Mouse (Mus musculus) testis, adult 2 months (tissue): Measurements from ENCODE around the gene Gnl3.

Experiments
- CTCF ChIP-seq: fragments of 200-500 bp; IDR thresholded peaks from 2 replicates; pipeline ENCODE4 v1.5.1; 2012; ENCODE audit warnings: low read depth, mild to moderate bottlenecking, inconsistent platforms, low read length, moderate library complexity; ENCODE audit not compliant: control insufficient read depth, insufficient read depth, insufficient replicate concordance
- POLR2A ChIP-seq: fragments of 200-500 bp; IDR thresholded peaks from 2 replicates; pipeline ENCODE4 v1.6.1; 2012; ENCODE audit warnings: low read depth, mild to moderate bottlenecking, inconsistent platforms, low read length, moderate library complexity; ENCODE audit not compliant: control insufficient read depth

DNA sequence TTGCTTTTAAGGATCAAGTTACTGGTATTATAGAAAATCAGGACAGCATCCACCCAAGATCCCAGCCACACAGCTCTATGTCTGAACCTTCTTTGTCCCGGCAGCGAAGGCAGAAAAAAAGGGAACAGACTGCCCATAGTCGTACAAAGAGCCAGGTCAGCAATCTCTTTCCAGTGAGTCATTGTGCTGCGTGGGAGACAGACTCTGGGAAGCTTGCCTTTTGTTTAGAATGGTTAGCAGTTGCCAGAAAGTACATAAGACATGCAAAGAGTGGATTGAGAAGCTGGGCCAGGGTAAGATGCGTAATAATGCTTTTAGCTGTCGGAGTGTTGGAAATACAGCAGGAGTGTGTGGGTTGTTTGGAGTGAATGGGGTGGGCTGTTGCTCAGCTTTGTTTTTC lies 44.7 kb downstream of the Gnl3 start:
- TF ChIP-seq CTCF (no peak), POLR2A (no peak)
